13 mouse cellular contexts compared by ENCODE assay signal in the genomic region with DNA sequence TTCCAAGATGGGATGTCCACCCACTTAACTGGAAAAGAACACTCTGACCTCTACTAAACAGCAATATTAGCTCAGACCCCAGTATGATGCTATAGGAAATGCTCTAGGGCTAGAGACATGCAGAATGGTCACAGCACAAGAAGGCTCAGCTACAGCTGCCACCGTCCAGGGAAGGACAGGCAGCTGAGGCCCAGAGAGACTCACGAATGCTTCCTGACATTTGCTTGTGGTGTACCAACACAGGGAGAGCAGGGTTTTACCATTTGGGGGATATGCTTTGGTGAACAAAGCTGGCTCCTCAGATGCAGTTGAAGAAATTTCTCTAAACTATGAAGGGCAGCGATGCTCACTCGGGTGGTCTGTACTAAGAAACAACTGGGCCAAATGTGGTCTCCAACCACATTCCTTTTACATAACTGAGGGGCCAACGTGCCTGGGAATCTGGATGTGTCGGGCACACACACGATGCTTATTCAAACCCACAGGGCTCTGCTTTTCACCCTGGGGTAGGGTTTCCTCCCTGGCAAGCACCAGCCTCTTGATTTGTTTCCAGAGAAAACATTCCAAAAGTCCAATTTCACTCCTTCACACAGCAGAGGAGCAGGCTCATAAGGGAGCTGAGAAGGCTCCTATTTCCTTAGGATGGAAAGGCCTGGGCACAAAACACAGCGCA.
DNase-seq lines count a peak whose midpoint lies in the region; ATAC-seq and TF ChIP-seq lines count a peak whose summit lies in the region.
"Had no signal": no experiment of that assay in that cellular context is flagged by ENCODE, and none has a peak within 500 bp of the region (broad histone marks: within the 10 kb centered on the region; RNA-seq: fewer than 3 reads in every experiment).

No protein-coding gene starts in this region.

- H3K9me3 ChIP-seq in heart, embryonic 13.5 days, result no peaks in the 10 kb centered on the region
- H3K9me3 ChIP-seq in lung, embryonic 16.5 days (ENCODE audit: control insufficient read depth, low read length), result no peaks in the 10 kb centered on the region
- no peaks in the 10 kb centered on the region for H3K9me3 ChIP-seq in stomach, embryonic 16.5 days (replicated peaks; ENCODE audit: control insufficient read depth, low read length)
- H3K9me3 ChIP-seq: midbrain, embryonic 12.5 days; neural tube, embryonic 12.5 days had no signal

- intact Hi-C loops in heart, postnatal 25 days (cut with DNase I), result loop anchor here (5.0 kb wide), 2 partner anchors 128 to 598 kb away; no protein-coding TSS in a partner anchor

- no peaks in the 10 kb centered on the region for H3K27me3 ChIP-seq in heart, embryonic 13.5 days (replicated peaks)
- H3K27me3 ChIP-seq in lung, embryonic 16.5 days (ENCODE audit: control insufficient read depth, insufficient read depth, low read depth, low read length), result no peaks in the 10 kb centered on the region
- no peaks in the 10 kb centered on the region for H3K27me3 ChIP-seq in stomach, embryonic 16.5 days (ENCODE audit: control insufficient read depth, insufficient read depth, low read length)
- H3K27me3 ChIP-seq: midbrain, embryonic 12.5 days; neural tube, embryonic 12.5 days had no signal

- H3K27ac ChIP-seq in heart, embryonic 13.5 days (replicated peaks), result peak overlapping the region; percentile 34
- peak overlapping the region; percentile 58 for H3K27ac ChIP-seq in lung, embryonic 16.5 days (ENCODE audit: low read length)
- peak overlapping the region; percentile 21 for H3K27ac ChIP-seq in embryonic fibroblast, embryonic 13.5 days (ENCODE audit: insufficient read depth, low read length)
- H3K27ac ChIP-seq in stomach, embryonic 16.5 days (ENCODE audit: low read length), result 0 out of 2 replicates have a peak overlapping the region, but pooled peaks have one; percentile 3
- H3K27ac ChIP-seq: midbrain, embryonic 12.5 days; neural tube, embryonic 12.5 days had no signal

- no peak for TF ChIP-seq CTCF in embryonic fibroblast, embryonic 13.5 days (IDR thresholded peaks at IDR 0.05; ENCODE audit: borderline replicate concordance, insufficient read depth, low read length)

- no peak for DNase-seq in heart, postnatal 25 days (ENCODE audit: low spot score)
- no peak for DNase-seq in lung, postnatal 36 days
- no peak for DNase-seq in spleen, adult 18-20 months
- DNase-seq: adrenal gland, postnatal 14 days; retina, postnatal 1 day; thymus, postnatal 25 days had no signal

- peaks cover 54% of the 10 kb centered on the region for H3K4me1 ChIP-seq in heart, embryonic 13.5 days
- peaks cover 22% of the 10 kb centered on the region for H3K4me1 ChIP-seq in lung, embryonic 16.5 days (replicated peaks; ENCODE audit: control insufficient read depth, insufficient read depth, low read length)
- peaks cover 10% of the 10 kb centered on the region; the same call in 1 of the 2 replicates for H3K4me1 ChIP-seq in embryonic fibroblast, embryonic 13.5 days (ENCODE audit: control insufficient read depth, insufficient read depth, low read length)
- peaks cover 9% of the 10 kb centered on the region for H3K4me1 ChIP-seq in stomach, embryonic 16.5 days (ENCODE audit: control insufficient read depth, insufficient read depth, low read length)
- H3K4me1 ChIP-seq: midbrain, embryonic 12.5 days; neural tube, embryonic 12.5 days had no signal

- ATAC-seq in heart, embryonic 13.5 days (ENCODE audit: extremely low read depth, insufficient number of reproducible peaks, low FRiP score, low TSS enrichment), result no peak
- ATAC-seq in lung, embryonic 16.5 days (ENCODE audit: low read depth), result no peak
- ATAC-seq in stomach, embryonic 16.5 days (ENCODE audit: insufficient read depth, low FRiP score), result no peak
- ATAC-seq: CD4-positive, CD25-positive, alpha-beta regulatory T cell, adult 4 months had no signal

- peak overlapping the region; percentile 14; the same call in 1 of the 2 replicates for H3K9ac ChIP-seq in heart, embryonic 13.5 days
- H3K9ac ChIP-seq in lung, embryonic 16.5 days (ENCODE audit: low read length), result peak overlapping the region; percentile 39; the same call in 1 of the 2 replicates
- no peak overlapping the region for H3K9ac ChIP-seq in stomach, embryonic 16.5 days (ENCODE audit: low read length)
- H3K9ac ChIP-seq: midbrain, embryonic 12.5 days; neural tube, embryonic 12.5 days had no signal

- H3K36me3 ChIP-seq in heart, embryonic 13.5 days, result peaks cover 14% of the 10 kb centered on the region; the same call in 1 of the 2 replicates
- no peaks in the 10 kb centered on the region; the same call in 1 of the 2 replicates for H3K36me3 ChIP-seq in lung, embryonic 16.5 days (ENCODE audit: control insufficient read depth, insufficient read depth, low read length)
- H3K36me3 ChIP-seq in stomach, embryonic 16.5 days (ENCODE audit: control insufficient read depth, insufficient read depth, low read length), result no peaks in the 10 kb centered on the region
- H3K36me3 ChIP-seq: midbrain, embryonic 12.5 days; neural tube, embryonic 12.5 days had no signal

- 53% methylated on average over 8 of the region's 8 CpGs for WGBS in heart, embryonic 13.5 days
- 50% methylated on average over 8 of the region's 8 CpGs for WGBS in lung, embryonic 16.5 days
- 76% methylated on average over 8 of the region's 8 CpGs for WGBS in stomach, embryonic 16.5 days

- no peak for TF ChIP-seq POLR2A in embryonic fibroblast, embryonic 13.5 days (IDR thresholded peaks at IDR 0.05; ENCODE audit: low read depth, low read length)

- no peak overlapping the region for H3K4me3 ChIP-seq in heart, embryonic 13.5 days
- no peak overlapping the region for H3K4me3 ChIP-seq in lung, embryonic 16.5 days (ENCODE audit: low read length)
- H3K4me3 ChIP-seq in embryonic fibroblast, embryonic 13.5 days (ENCODE audit: insufficient read depth, low read length), result no peak overlapping the region
- H3K4me3 ChIP-seq in stomach, embryonic 16.5 days (replicated peaks; ENCODE audit: low read length), result no peak overlapping the region
- H3K4me3 ChIP-seq: midbrain, embryonic 12.5 days; neural tube, embryonic 12.5 days had no signal

- H3K4me2 ChIP-seq in heart, embryonic 13.5 days, result no peak overlapping the region
- H3K4me2 ChIP-seq in lung, embryonic 16.5 days (ENCODE audit: low read depth, low read length), result no peak overlapping the region
- no peak overlapping the region for H3K4me2 ChIP-seq in stomach, embryonic 16.5 days (ENCODE audit: low read depth, low read length)
- H3K4me2 ChIP-seq: midbrain, embryonic 12.5 days; neural tube, embryonic 12.5 days had no signal

Comparison
In these comparisons a context has a peak if more than half of its experiments do, and no peak if none do; other contexts are left out.
1. H3K27ac ChIP-seq: peak in every context shown above with its lines; median percentile 58 in lung, embryonic 16.5 days; 34 in heart, embryonic 13.5 days; 21 in embryonic fibroblast, embryonic 13.5 days; 3 in stomach, embryonic 16.5 days.